Mouse (Mus musculus): ENCODE measurements at regions not wholly inside any gene's neighbourhood (a gene's known extent, or its start where the extent isn't known, plus 50 kb on each side); places are given as distances from the start of the nearest gene placed in this dataset.

- peak; percentile 35 for DNase-seq (ENCODE audit: low read depth, low spot score)
Observed at GRCm38 (mm10) chr3:151670628-151671027, 79.1 kb downstream of the Ifi44 start.

GRCm38 (mm10) chr3:151653298-151653697 is 96.5 kb downstream of the Ifi44 start:
- peak; percentile 17 for DNase-seq (ENCODE audit: low read depth, low spot score)

DNA sequence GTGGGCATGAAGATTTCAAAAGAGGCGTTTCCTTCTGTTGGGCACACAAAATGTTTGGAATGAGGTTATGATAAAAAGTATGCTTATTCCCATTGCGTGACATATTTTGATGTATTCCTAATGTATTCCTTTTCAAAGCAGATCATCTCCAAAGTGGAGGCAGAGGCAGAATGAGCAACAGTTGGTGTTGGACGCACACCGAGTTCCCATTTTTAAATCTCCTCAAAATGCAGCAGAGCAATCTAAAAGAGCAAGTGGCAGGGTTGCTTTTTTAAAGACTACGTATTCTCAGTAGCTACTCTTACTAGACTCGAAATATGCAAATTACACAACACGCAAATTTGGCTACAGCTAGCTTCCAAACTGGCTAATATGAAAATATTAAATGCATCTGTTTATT is 98.2 kb downstream of the Ifi44 start:
- DNase-seq (ENCODE audit: low read depth, low spot score), result peak; percentile 23

DNA sequence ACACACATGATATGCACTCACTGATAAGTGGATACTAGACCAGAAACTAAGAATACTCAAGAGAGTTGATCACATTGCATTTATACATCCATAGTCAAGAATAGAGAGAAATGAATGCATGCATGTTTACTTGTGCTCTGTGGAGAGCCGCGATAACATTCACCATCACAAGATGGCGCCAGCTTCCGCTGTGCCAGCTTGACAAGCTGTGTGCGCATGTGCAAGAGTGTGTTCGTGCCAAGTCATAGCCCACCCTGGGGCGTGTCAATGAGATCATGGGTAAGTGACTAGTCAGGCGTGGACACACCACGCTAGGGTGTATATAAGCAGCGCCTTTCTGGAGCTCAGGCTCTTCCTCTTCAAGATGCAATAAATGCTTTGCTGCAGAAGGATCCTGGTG is 102.1 kb downstream of the Ifi44 start:
- DNase-seq (ENCODE audit: low read depth, low spot score), result no peak

GRCm38 (mm10) chr3:151639431-151640111 is 110.2 kb downstream of the Ifi44 start:
- DNase-seq (ENCODE audit: low read depth, low spot score), result no peak

GRCm38 (mm10) chr3:151638326-151638725 is 111.4 kb downstream of the Ifi44 start:
- no peak for DNase-seq (ENCODE audit: low read depth, low spot score)

- peak; percentile 8 for DNase-seq (ENCODE audit: low read depth, low spot score)
Observed at GRCm38 (mm10) chr3:151610954-151611353, 138.8 kb downstream of the Ifi44 start.

- DNase-seq (ENCODE audit: low read depth, low spot score), result peak; percentile 23
Observed at GRCm38 (mm10) chr3:151607689-151608088, 142.1 kb downstream of the Ifi44 start.

DNA sequence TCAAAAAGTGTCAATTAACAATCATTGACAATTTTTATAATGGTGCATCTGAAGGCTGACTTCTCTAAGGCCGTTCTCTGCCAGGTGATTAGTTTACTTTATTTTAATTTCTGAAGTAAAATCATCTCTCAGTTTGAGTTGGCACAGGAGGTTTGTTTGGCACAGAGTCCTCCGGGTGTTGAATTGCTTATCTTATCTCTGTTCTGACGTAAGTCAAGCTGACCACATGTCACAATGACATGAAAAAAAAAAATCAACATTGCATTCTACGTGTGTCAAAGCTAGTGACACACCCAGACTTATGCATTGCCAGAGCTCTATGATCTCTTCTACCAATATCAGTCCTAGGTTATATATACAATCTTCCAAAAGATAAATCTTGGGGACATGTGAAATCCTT is 146.4 kb downstream of the Ifi44 start:
- DNase-seq (ENCODE audit: low read depth, low spot score), result no peak
